Mouse (Mus musculus) CH12.LX (cell line): ENCODE data around the gene Dennd5a. TPM values are rescaled to one million over a fixed set of nuclear protein-coding genes. Genes with fewer than 3 reads are reported as not detected.
"Not testable (repeated sequence)": the region's sequence is repeated elsewhere in the genome, so short reads cannot be mapped to it uniquely, and the experiment has no call there.

Source experiments
- DNase-seq: peaks from one replicate; pipeline ENCODE4 v3.0.0-alpha.2; 2013; ENCODE audit errors: extremely low read depth
- H3K27ac ChIP-seq: 2 replicates; pipeline ENCODE4 v1.5.1; 2012; ENCODE audit warnings: low read depth, mild to moderate bottlenecking, control low read depth, moderate library complexity; ENCODE audit not compliant: insufficient read depth
- H3K27me3 ChIP-seq: replicated peaks from 2 replicates; pipeline ENCODE3; 2012; ENCODE audit warnings: inconsistent platforms
- H3K36me3 ChIP-seq, 2 experiments: replicated peaks in 1 of 2; 2 replicates each; pipeline versions ENCODE3 to v1.6.1; 2012; ENCODE audit warnings: inconsistent platforms in 1 of 2, low read length in 1 of 2, mild to moderate bottlenecking in 1 of 2, mixed read lengths in 1 of 2, moderate library complexity in 1 of 2; ENCODE audit not compliant: control insufficient read depth in 1 of 2, insufficient read depth in 1 of 2
- H3K4me1 ChIP-seq, 2 experiments: 2 replicates each; pipeline ENCODE4 v1.6.1; 2012; ENCODE audit warnings: inconsistent platforms in 1 of 2, moderate library complexity in 1 of 2; ENCODE audit not compliant: insufficient read depth in 2 of 2, control insufficient read depth in 1 of 2
- H3K4me2 ChIP-seq: 2 replicates; pipeline ENCODE4 v1.6.1; 2012; ENCODE audit warnings: low read depth, mild to moderate bottlenecking, control low read depth; ENCODE audit not compliant: poor library complexity, insufficient read depth, severe bottlenecking
- H3K4me3 ChIP-seq, 3 experiments: fragments of 150-350 bp in 1 of 3; sonication (generic) in 1 of 3; replicated peaks in 1 of 3; 2 replicates each; pipeline versions ENCODE3 to v1.5.1; 2011 to 2012; ENCODE audit warnings: low read depth in 2 of 3, low read length in 2 of 3, mild to moderate bottlenecking in 2 of 3, moderate library complexity in 2 of 3, control low read depth in 1 of 3, improper control_type of control experiment in 1 of 3, inconsistent platforms in 1 of 3, mixed read lengths in 1 of 3; ENCODE audit not compliant: poor library complexity in 1 of 3
- H3K79me2 ChIP-seq: replicated peaks from 2 replicates; pipeline ENCODE4 v1.6.1; 2012; ENCODE audit warnings: mild to moderate bottlenecking, moderate library complexity; ENCODE audit not compliant: control insufficient read depth, poor library complexity, insufficient read depth, severe bottlenecking; ENCODE audit errors: extremely low read depth
- H3K9ac ChIP-seq: 2 replicates; pipeline ENCODE4 v1.6.1; 2012; ENCODE audit warnings: low read depth, mild to moderate bottlenecking, control low read depth, moderate library complexity; ENCODE audit not compliant: insufficient read depth
- H3K9me3 ChIP-seq: replicated peaks from 2 replicates; pipeline ENCODE3; 2012; ENCODE audit warnings: low read length, inconsistent platforms, mixed read lengths
- BHLHE40 ChIP-seq: IDR thresholded peaks from 2 replicates; pipeline ENCODE4 v1.6.1; 2011; ENCODE audit warnings: mild to moderate bottlenecking, low read depth, low read length, improper control_type of control experiment
- CHD1 ChIP-seq: IDR thresholded peaks from 2 replicates; pipeline ENCODE4 v1.6.1; 2012; ENCODE audit warnings: low read depth, low read length, improper control_type of control experiment, inconsistent platforms
- CHD2 ChIP-seq: IDR thresholded peaks from 2 replicates; pipeline ENCODE4 v1.6.1; 2011; ENCODE audit warnings: low read length, improper control_type of control experiment
- CTCF ChIP-seq, 2 experiments: IDR thresholded peaks in 1 of 2; conservative IDR thresholded peaks in 1 of 2; 2 replicates each; pipeline ENCODE4 v1.5.1; 2011 to 2012; ENCODE audit warnings: low read depth in 2 of 2, low read length in 2 of 2, improper control_type of control experiment in 1 of 2, inconsistent platforms in 1 of 2, mild to moderate bottlenecking in 1 of 2, moderate library complexity in 1 of 2
- E2F4 ChIP-seq: IDR thresholded peaks from 2 replicates; pipeline ENCODE4 v1.6.1; 2011; ENCODE audit warnings: low read depth, low read length, improper control_type of control experiment; ENCODE audit not compliant: insufficient replicate concordance
- ELF1 ChIP-seq: IDR thresholded peaks from 2 replicates; pipeline ENCODE4 v1.6.1; 2014; ENCODE audit warnings: low read depth, mild to moderate bottlenecking, inconsistent platforms, low read length, improper control_type of control experiment
- EP300 ChIP-seq: IDR thresholded peaks from 2 replicates; pipeline ENCODE4 v1.6.1; 2011; ENCODE audit warnings: low read length, improper control_type of control experiment
- ETS1 ChIP-seq: conservative IDR thresholded peaks from 2 replicates; pipeline ENCODE4 v1.6.1; 2012; ENCODE audit warnings: low read depth, mild to moderate bottlenecking, inconsistent platforms, low read length, improper control_type of control experiment, moderate library complexity
- HCFC1 ChIP-seq: IDR thresholded peaks from 2 replicates; pipeline ENCODE4 v1.6.1; 2012; ENCODE audit warnings: low read depth, mild to moderate bottlenecking, inconsistent platforms, low read length, improper control_type of control experiment
- IRF4 ChIP-seq: IDR thresholded peaks from 2 replicates; pipeline ENCODE4 v1.6.1; 2014; ENCODE audit warnings: low read depth, mild to moderate bottlenecking, inconsistent platforms, low read length, improper control_type of control experiment
- JUN ChIP-seq: IDR thresholded peaks from 2 replicates; pipeline ENCODE4 v1.6.1; 2011; ENCODE audit warnings: low read depth, mild to moderate bottlenecking, low read length, improper control_type of control experiment, moderate library complexity; ENCODE audit not compliant: insufficient read depth
- JUND ChIP-seq: conservative IDR thresholded peaks from 2 replicates; pipeline ENCODE4 v1.6.1; 2011; ENCODE audit warnings: low read depth, low read length, improper control_type of control experiment
- KAT2A ChIP-seq: IDR thresholded peaks from 2 replicates; pipeline ENCODE4 v1.6.1; 2012; ENCODE audit warnings: low read length, improper control_type of control experiment, inconsistent platforms; ENCODE audit not compliant: insufficient replicate concordance
- MAX ChIP-seq: IDR thresholded peaks from 2 replicates; pipeline ENCODE4 v1.6.1; 2011; ENCODE audit warnings: low read length, improper control_type of control experiment
- MAZ ChIP-seq: IDR thresholded peaks from 2 replicates; pipeline ENCODE4 v1.6.1; 2012; ENCODE audit warnings: low read depth, mild to moderate bottlenecking, inconsistent platforms, low read length, improper control_type of control experiment, moderate library complexity
- MYC ChIP-seq: IDR thresholded peaks from 2 replicates; pipeline ENCODE4 v1.6.1; 2011; ENCODE audit warnings: low read depth, mild to moderate bottlenecking, improper control_type of control experiment, low read length
- NELFE ChIP-seq: IDR thresholded peaks from 2 replicates; pipeline ENCODE4 v1.6.1; 2011; ENCODE audit warnings: low read depth, low read length, improper control_type of control experiment
- NRF1 ChIP-seq: IDR thresholded peaks from 2 replicates; pipeline ENCODE4 v1.6.1; 2014; ENCODE audit warnings: low read depth, mild to moderate bottlenecking, inconsistent platforms, low read length, improper control_type of control experiment, moderate library complexity
- PAX5 ChIP-seq: IDR thresholded peaks from 2 replicates; pipeline ENCODE4 v1.6.1; 2012; ENCODE audit warnings: low read length, inconsistent platforms, mixed read lengths
- POLR2A ChIP-seq: IDR thresholded peaks from 2 replicates; pipeline ENCODE4 v1.6.1; 2011; ENCODE audit warnings: low read depth, mild to moderate bottlenecking, improper control_type of control experiment, low read length
- POLR2AphosphoS2 ChIP-seq: IDR thresholded peaks from 2 replicates; pipeline ENCODE4 v1.6.1; 2011; ENCODE audit warnings: low read depth, low read length, improper control_type of control experiment
- RAD21 ChIP-seq: IDR thresholded peaks from 2 replicates; pipeline ENCODE4 v1.6.1; 2011; ENCODE audit warnings: low read depth, mild to moderate bottlenecking, low read length, improper control_type of control experiment, moderate library complexity
- RCOR1 ChIP-seq: conservative IDR thresholded peaks from 2 replicates; pipeline ENCODE4 v1.6.1; 2012; ENCODE audit warnings: low read depth, mild to moderate bottlenecking, inconsistent platforms, low read length, improper control_type of control experiment
- SMC3 ChIP-seq: IDR thresholded peaks from 2 replicates; pipeline ENCODE4 v1.6.1; 2011; ENCODE audit warnings: low read depth, low read length, improper control_type of control experiment
- TBP ChIP-seq: conservative IDR thresholded peaks from 2 replicates; pipeline ENCODE4 v1.6.1; 2011; ENCODE audit warnings: low read depth, low read length, improper control_type of control experiment
- UBTF ChIP-seq: IDR thresholded peaks from 2 replicates; pipeline ENCODE4 v1.6.1; 2012; ENCODE audit warnings: low read depth, mild to moderate bottlenecking, inconsistent platforms, low read length, improper control_type of control experiment, moderate library complexity
- USF2 ChIP-seq: conservative IDR thresholded peaks from 2 replicates; pipeline ENCODE4 v1.6.1; 2011; ENCODE audit warnings: low read depth, low read length, improper control_type of control experiment
- ZC3H11A ChIP-seq: IDR thresholded peaks from 2 replicates; pipeline ENCODE4 v1.6.1; 2012; ENCODE audit warnings: low read depth, mild to moderate bottlenecking, inconsistent platforms, low read length, improper control_type of control experiment
- ZKSCAN1 ChIP-seq: IDR thresholded peaks from 2 replicates; pipeline ENCODE4 v1.6.1; 2012; ENCODE audit warnings: low read depth, inconsistent platforms, low read length, improper control_type of control experiment, borderline replicate concordance
- ZMIZ1 ChIP-seq: IDR thresholded peaks from 2 replicates; pipeline ENCODE4 v1.6.1; 2012; ENCODE audit warnings: low read depth, mild to moderate bottlenecking, inconsistent platforms, low read length, improper control_type of control experiment
- ZNF384 ChIP-seq: IDR thresholded peaks from 2 replicates; pipeline ENCODE4 v1.6.1; 2012; ENCODE audit warnings: low read depth, low read length, improper control_type of control experiment, inconsistent platforms
- dilution Hi-C: fragments of 300-500 bp; cut with MboI; formaldehyde crosslinking; loops from 2 replicates; pipeline ENCODE4 v1.14.3; 2020; ENCODE audit warnings: low sequenced_read_pairs; ENCODE audit not compliant: extremely low pct_unique_long_range_greater_than_20kb, extremely low pct_ligation_motif_present
- in situ Hi-C: fragments of 300-500 bp; cut with MboI; formaldehyde crosslinking; loops from 3 replicates; pipeline ENCODE4 v1.14.3; 2019; ENCODE audit warnings: low sequenced_read_pairs, low pct_ligation_motif_present, low pct_unique_long_range_greater_than_20kb, mixed read lengths
- polyA plus RNA-seq: library from polyadenylated mRNA; unstranded; fragments of >175 nt; gene quantifications from 2 replicates; pipeline ENCODE4 v1.2.1, GENCODE M21; 2012; ENCODE audit warnings: low read depth; ENCODE audit not compliant: insufficient read length
- total RNA-seq, 2 experiments: library from RNA; depleted of rRNA; stranded (reverse); fragments of 300-350 nt in 1 of 2; fragments of >200 nt in 1 of 2; gene quantifications; 2 replicates each; pipeline ENCODE4 v1.2.3; 2012 to 2014

Gene Dennd5a
- total and polyA plus RNA-seq, 3 experiments, result 20.7 to 29.5 (median 24.6) TPM

DNA sequence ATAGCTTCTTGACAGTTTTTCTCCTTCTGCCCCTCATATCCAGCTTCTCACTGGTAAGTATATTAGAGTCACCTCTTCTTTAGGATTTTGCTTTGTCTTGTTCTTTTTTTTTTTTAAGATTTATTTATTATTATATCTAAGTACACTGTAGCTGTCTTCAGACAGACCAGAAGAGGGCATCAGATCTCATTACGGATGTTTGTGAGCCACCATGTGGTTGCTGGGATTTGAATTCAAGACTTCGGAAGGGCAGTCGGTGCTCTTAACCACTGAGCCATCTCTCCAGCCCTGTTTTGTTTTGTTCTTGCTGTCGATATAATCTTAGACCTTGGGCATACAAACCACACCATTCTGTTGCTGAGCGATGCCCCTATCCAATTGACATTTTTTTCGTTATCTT is 26.5 kb upstream of the Dennd5a start, which contains the start of gene Tmem41b:
Gene Tmem41b (minus strand): TSS at position 155 of the 400 bp plus-strand sequence.
- dilution Hi-C loops, H3K27me3 ChIP-seq, in situ Hi-C loops: not testable (repeated sequence)

DNA sequence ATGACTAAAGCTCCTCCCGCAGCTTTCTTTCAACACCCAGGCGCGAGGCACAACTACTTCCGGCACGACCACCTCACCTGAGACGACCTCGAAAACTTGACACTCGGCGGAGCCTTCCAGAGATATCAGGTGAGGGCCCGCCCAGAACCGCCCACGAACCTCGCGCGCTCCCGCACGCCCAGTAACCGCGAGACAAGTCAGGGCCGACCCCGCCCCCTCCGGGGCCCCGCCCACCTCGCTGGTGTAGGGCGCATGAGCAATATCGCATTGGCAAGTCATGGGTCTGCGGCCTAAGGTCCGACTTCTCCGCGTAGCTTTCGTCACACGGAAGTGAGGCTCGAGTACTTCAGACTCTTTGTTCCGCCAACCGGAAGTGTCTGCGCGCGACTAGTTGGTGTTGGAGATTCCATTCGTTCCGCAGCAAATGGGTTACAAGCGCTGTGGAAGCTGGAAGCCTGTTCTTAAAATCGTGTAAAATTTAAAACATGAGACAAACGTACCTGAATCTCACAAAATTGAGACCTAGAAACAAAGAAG is 25.9 kb upstream of the Dennd5a start:
- H3K9me3 ChIP-seq, result no peaks in the 10 kb centered on the region
- peaks cover 0 to 18% of the 10 kb centered on the region in 2 experiments; a peak in 1 of 4 replicates for H3K4me1 ChIP-seq
- in situ Hi-C loops, result no loop called here
- H3K4me3 ChIP-seq, result peak overlapping the region; percentile 70 to 86 (median 79)
- DNase-seq, result peak; percentile 99
- peaks cover 12% of the 10 kb centered on the region for H3K79me2 ChIP-seq
- H3K27me3 ChIP-seq, result no peaks in the 10 kb centered on the region
- H3K27ac ChIP-seq, result no peak overlapping the region
- peak overlapping the region; percentile 81 for H3K9ac ChIP-seq
- peak overlapping the region; percentile 79; the same call in 1 of the 2 replicates for H3K4me2 ChIP-seq
- dilution Hi-C loops, result no loop called here
- peaks cover 11 to 24% of the 10 kb centered on the region in 2 experiments for H3K36me3 ChIP-seq
- TF ChIP-seq POLR2A (peak; percentile 83), ZMIZ1 (peak; percentile 82), EP300 (no peak), JUN (no peak), ETS1 (no peak), ZNF384 (no peak), ZKSCAN1 (no peak), ELF1 (peak; percentile 87), CHD1 (peak; percentile 90), UBTF (peak; percentile 78; the same call in 1 of the 2 replicates), RCOR1 (no peak), HCFC1 (peak; percentile 93), RAD21 (no peak), CHD2 (peak; percentile 94), NRF1 (peak; percentile 81), E2F4 (peak; percentile 64; the same call in 1 of the 2 replicates), IRF4 (no peak; the same call in 1 of the 2 replicates), USF2 (no peak), BHLHE40 (peak; percentile 40), PAX5 (no peak), MAZ (peak; percentile 65; the same call in 1 of the 2 replicates), MAX (peak; percentile 76), SMC3 (no peak), POLR2AphosphoS2 (no peak; the same call in 1 of the 2 replicates), KAT2A (peak; percentile 89; the same call in 1 of the 2 replicates), ZC3H11A (no peak), TBP (peak; percentile 83; the same call in 1 of the 2 replicates), JUND (peak; percentile 18; the same call in 1 of the 2 replicates)

More for the DNA sequence above, 26.5 kb upstream of the Dennd5a start, which contains the start of gene Tmem41b:
- Histone ChIP-seq H3K4me1 (peaks cover 0 to 18% of the 10 kb centered on the region in 2 experiments; a peak in 1 of 4 replicates), H3K4me3 (peak within 1 kb of the TSS; percentile 70 to 86 (median 79)), H3K9ac (peak within 1 kb of the TSS; percentile 81), H3K79me2 (peaks cover 12% of the 10 kb centered on the region), H3K36me3 (peaks cover 8 to 19% of the 10 kb centered on the region in 2 experiments), H3K4me2 (peak within 1 kb of the TSS; percentile 79)
- H3K27ac ChIP-seq, H3K9me3 ChIP-seq: not testable (repeated sequence)
- peak; percentile 11; the same call in 1 of the 2 replicates for TF ChIP-seq MAX
- peak; percentile 81 for TF ChIP-seq MYC
- 0 out of 2 replicates have a peak, but pooled peaks have one; percentile 10 for TF ChIP-seq SMC3
- peak in 1 of 2 experiments; percentile 42; a peak in 2 of 4 replicates for TF ChIP-seq CTCF (conservative IDR thresholded peaks at IDR 0.05 in 1 of 2, IDR thresholded peaks at IDR 0.05 in 1 of 2; ENCODE audit: low read depth in 2 of 2, low read length in 2 of 2)
- TF ChIP-seq RAD21, result peak; percentile 8; the same call in 1 of the 2 replicates
- TF ChIP-seq JUND, result 0 out of 2 replicates have a peak, but pooled peaks have one; percentile 1
- 0 out of 2 replicates have a peak, but pooled peaks have one; percentile 11 for TF ChIP-seq NELFE
- DNase-seq, result peak; percentile 29
